Mouse (Mus musculus) CH12.LX (cell line): ENCODE data around the gene Prdx2.

ENCODE experiments used
- EP300 ChIP-seq: IDR thresholded peaks from 2 replicates; pipeline ENCODE4 v1.6.1; 2011; ENCODE audit warnings: low read length, improper control_type of control experiment
- MYC ChIP-seq: IDR thresholded peaks from 2 replicates; pipeline ENCODE4 v1.6.1; 2011; ENCODE audit warnings: low read depth, mild to moderate bottlenecking, improper control_type of control experiment, low read length
- ZKSCAN1 ChIP-seq: IDR thresholded peaks from 2 replicates; pipeline ENCODE4 v1.6.1; 2012; ENCODE audit warnings: low read depth, inconsistent platforms, low read length, improper control_type of control experiment, borderline replicate concordance

GRCm38 (mm10) chr8:84943699-84944098 is 25.7 kb upstream of the Prdx2 start:
- no peak for TF ChIP-seq ZKSCAN1
- TF ChIP-seq MYC = no peak
- TF ChIP-seq EP300 = no peak
